Mouse (Mus musculus) retina, embryonic 14.5 days (tissue): ENCODE results near the gene Hadhb.

Source experiments
- DNase-seq: peaks from one replicate; pipeline ENCODE4 v3.0.0-alpha.2; 2015; ENCODE audit warnings: low spot score

The Hadhb gene

GRCm38 (mm10) chr5:30128680-30129079 lies 26.4 kb upstream of the Hadhb start:
- no peak for DNase-seq

- DNase-seq, result no peak
These were observed 23.8 kb upstream of the Hadhb start for GRCm38 (mm10) chr5:30131246-30131645.

GRCm38 (mm10) chr5:30132173-30132572 lies 22.9 kb upstream of the Hadhb start:
- DNase-seq, result no peak

- no peak for DNase-seq
These were observed 19.3 kb upstream of the Hadhb start for GRCm38 (mm10) chr5:30135711-30136231.

- DNase-seq, result no peak
These were observed 17.8 kb upstream of the Hadhb start for GRCm38 (mm10) chr5:30137271-30137670.

GRCm38 (mm10) chr5:30138193-30138592 lies 16.9 kb upstream of the Hadhb start:
- DNase-seq, result no peak

- DNase-seq, result no peak
These were observed 8.5 kb upstream of the Hadhb start for GRCm38 (mm10) chr5:30146526-30146925.

- DNase-seq, result no peak
These were observed 6.7 kb upstream of the Hadhb start for GRCm38 (mm10) chr5:30148133-30148920.

GRCm38 (mm10) chr5:30152007-30152406 lies 3.0 kb upstream of the Hadhb start:
- peak; percentile 5 for DNase-seq

GRCm38 (mm10) chr5:30152413-30152812 lies 2.6 kb upstream of the Hadhb start:
- no peak for DNase-seq

- no peak for DNase-seq
These were observed 1.8 kb upstream of the Hadhb start for GRCm38 (mm10) chr5:30153222-30153621.

- DNase-seq, result peak; percentile 60
These were observed 1.0 kb upstream of the Hadhb start for GRCm38 (mm10) chr5:30154013-30154412.

- DNase-seq, result no peak
These were observed 346 bp downstream of the Hadhb start for GRCm38 (mm10) chr5:30155395-30155792.

GRCm38 (mm10) chr5:30155821-30156629 lies 977 bp downstream of the Hadhb start:
- DNase-seq, result peak; percentile 3

- DNase-seq, result no peak
These were observed 4.6 kb downstream of the Hadhb start for GRCm38 (mm10) chr5:30159601-30160000.

- no peak for DNase-seq
These were observed 6.8 kb downstream of the Hadhb start for GRCm38 (mm10) chr5:30161836-30162235.

- no peak for DNase-seq
These were observed 7.3 kb downstream of the Hadhb start for GRCm38 (mm10) chr5:30162339-30162738.

- no peak for DNase-seq
These were observed 10.3 kb downstream of the Hadhb start for GRCm38 (mm10) chr5:30165234-30165946.

- no peak for DNase-seq
These were observed 15.4 kb downstream of the Hadhb start for GRCm38 (mm10) chr5:30170303-30170940.

- no peak for DNase-seq
These were observed 17.1 kb downstream of the Hadhb start for GRCm38 (mm10) chr5:30172115-30172514.

- DNase-seq, result no peak
These were observed 18.1 kb downstream of the Hadhb start for GRCm38 (mm10) chr5:30172931-30173692.
